Mouse (Mus musculus) left cerebral cortex, adult 11 months (tissue): ENCODE measurements at regions not wholly inside any gene's neighbourhood (a gene's known extent, or its start where the extent isn't known, plus 50 kb on each side); places are given as distances from the start of the nearest gene placed in this dataset.

Experiments
- DNase-seq: peaks from one replicate; pipeline ENCODE4 v3.0.0; 2022; ENCODE audit warnings: low spot score

- DNase-seq = no peak
These were observed 1054.0 kb downstream of the Synb start for GRCm38 (mm10) chr14:68240146-68240545.

GRCm38 (mm10) chr14:68224152-68224551, 1069.9 kb downstream of the Synb start:
- DNase-seq = no peak

- DNase-seq = no peak
These were observed 1075.0 kb downstream of the Synb start for GRCm38 (mm10) chr14:68219025-68219595.

DNA sequence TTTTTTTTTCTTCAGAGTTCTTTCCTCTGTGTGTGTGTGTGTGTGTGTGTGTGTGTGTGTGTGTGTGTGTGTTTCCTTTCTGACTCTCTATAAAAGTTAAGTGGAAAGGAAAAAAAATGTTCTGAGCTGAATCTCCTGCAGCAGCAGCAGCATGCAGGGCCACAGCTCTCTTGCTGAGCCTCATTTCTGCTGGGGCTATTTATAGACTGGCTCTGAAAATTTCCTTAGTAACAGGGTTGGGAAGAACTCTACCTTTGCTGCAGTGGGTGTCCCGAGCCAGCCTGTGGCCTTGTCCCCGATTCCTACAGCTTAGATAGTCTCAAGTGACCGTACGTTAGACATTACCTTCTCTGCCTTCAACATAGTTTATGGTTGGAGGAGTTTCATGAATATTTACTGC, 1075.6 kb downstream of the Synb start:
- peak; percentile 29 for DNase-seq

DNA sequence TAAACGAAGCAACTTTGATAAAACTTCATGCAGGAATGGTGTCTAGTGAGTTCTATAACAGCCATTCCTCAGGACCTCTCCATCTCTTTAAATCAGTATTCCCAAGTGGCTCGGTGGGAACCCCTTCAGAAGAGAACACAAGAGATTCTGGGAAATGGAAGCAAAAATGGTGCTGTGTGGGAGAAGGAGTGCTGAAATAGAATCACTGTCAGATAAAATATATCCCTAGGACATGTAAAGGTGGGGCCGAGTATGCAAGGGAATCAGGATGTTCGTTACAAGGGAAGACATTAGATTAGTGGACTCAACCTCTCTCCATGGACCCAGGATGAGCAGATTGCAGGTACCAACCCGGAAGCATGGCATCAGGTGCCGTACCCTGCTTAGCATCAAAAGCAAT, 1076.1 kb downstream of the Synb start:
- no peak for DNase-seq

GRCm38 (mm10) chr14:68213879-68214278, 1080.2 kb downstream of the Synb start:
- no peak for DNase-seq

- no peak for DNase-seq
These were observed 1095.3 kb downstream of the Synb start for GRCm38 (mm10) chr14:68198802-68199201.

DNA sequence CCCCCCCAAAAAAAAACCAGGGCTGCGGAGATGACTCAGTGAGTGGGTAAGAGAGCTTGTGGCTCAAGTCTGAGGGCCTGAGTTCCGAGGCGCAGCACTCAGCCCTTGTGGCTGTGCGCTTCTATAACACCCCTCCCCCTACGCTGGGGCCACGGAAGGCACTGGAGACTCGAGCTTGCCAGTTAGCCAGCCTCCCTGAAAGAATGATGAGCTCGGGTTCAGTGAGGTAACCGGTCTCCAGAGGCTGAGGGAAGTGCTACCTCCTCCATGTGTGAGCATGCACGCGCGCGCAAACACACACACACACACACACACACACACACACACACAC, 1096.7 kb downstream of the Synb start:
- DNase-seq = no peak

GRCm38 (mm10) chr14:68196762-68197469, 1097.2 kb downstream of the Synb start:
- no peak for DNase-seq

DNA sequence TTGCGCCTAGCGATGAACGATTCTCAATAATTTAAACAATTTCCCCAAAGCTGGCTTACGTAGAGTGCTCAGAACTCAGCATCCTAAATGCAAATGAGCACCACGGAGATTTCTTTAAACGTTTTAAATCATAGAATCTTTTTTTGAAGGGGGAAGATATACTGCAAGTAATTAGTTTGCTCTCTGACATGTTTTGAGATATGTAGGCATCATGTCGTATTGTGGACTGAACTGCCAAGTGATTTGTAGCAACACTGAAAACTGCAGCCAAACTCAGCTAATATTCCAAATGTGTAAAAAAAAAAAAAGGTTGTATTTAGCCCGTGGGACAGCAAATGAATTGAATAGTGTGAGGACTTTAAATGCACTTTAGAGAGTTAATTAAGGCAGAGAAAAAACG, 1097.9 kb downstream of the Synb start:
- DNase-seq = no peak

DNA sequence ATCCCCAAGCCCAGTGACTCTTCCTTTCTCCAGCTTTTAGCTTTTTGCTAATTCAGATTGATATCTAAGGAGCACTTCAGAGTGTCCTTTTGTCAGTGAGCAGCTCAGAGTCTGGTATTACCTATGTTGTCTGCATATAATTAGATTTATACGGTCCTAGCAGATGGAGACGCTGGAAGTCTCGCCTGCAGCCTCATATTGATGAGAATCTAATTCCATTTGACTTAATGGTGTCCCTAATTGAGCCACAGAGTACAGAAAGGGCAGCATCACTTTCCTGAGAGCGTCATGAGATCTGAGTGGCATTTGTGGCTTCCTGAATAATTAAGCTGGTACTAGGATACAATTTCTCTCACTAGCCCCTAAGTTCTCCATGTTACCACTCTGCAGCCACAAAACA, 1104.2 kb downstream of the Synb start:
- no peak for DNase-seq

DNA sequence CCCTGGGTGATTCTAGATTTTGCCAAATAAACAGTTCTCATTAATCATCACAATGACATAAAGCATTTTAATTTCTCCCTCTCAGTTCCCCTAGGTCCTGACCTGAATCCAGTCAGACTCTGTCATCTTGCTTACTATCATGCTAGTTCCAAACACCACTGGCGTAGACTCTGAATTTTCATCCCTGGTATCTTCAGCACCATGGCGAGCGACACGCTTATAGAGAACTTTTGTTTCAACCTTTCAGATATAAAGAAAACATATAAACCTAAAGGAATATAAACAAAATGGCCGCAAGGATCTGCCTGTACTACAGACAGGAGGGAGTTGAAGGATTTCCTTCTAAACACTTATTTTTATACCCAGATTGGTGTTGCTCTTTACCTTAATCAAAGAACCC, 1105.8 kb downstream of the Synb start:
- no peak for DNase-seq

DNA sequence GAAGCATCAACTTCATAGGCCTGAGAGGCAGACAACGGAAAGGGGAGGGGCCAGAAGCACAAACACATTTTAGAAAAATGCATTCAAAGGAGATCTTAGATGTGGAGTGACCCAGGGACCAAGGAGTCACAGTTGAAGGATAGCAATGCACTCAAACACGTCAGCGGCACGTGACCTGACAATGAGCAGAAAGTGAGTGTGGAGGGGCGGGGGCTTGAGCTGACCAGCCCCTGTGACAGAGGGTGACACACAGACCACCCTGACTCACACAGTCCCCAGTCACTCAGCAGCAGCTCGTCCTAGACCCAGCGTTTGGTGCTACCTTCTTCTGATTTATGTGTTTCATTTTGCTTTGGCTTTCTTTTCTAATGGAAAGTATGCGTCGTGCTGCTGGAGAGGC, 1111.5 kb downstream of the Synb start:
- no peak for DNase-seq

- DNase-seq = no peak
These were observed 1112.9 kb downstream of the Synb start for GRCm38 (mm10) chr14:68181168-68181567.
